Mouse (Mus musculus) heart, postnatal 25 days (tissue): ENCODE measurements around the gene Rab5a. TPM values are rescaled to one million over a fixed set of nuclear protein-coding genes. Genes with fewer than 3 reads are reported as not detected.
"Not testable (repeated sequence)": the region's sequence is repeated elsewhere in the genome, so short reads cannot be mapped to it uniquely, and the experiment has no call there.

Experiments
- DNase-seq: peaks from one replicate; pipeline ENCODE4 v3.0.0; 2022; ENCODE audit warnings: low spot score
- intact Hi-C: fragments of 180-260 bp; cut with DNase I; formaldehyde crosslinking; loops from one replicate; pipeline ENCODE4 v1.15.1; 2025
- total RNA-seq, 2 experiments: library from RNA; stranded (reverse); gene quantifications; 2 replicates each; pipeline ENCODE4 v1.2.3; 2021

Gene Rab5a
- total RNA-seq, 2 experiments from 2014 or later: 50.7 to 55.2 TPM

DNA sequence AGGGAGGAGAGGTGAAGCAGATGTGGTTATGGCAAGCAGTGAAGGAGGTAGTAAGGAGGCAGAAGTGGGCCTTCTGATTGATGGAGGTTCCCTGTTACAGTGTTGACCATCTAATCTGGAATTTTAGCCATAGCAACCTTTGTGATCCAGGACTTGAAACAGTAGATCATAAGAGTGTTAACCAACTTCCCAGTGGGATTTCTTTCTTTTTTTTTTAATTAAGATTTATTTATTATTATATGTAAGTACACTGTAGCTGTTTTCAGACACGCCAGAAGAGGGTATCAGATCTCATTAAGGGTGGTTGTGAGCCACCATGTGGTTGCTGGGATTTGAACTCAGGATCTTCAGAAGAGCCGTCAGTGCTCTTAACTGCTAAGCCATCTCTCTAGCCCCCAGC, 60.3 kb downstream of the Rab5a start, which contains the start of gene Pp2d1:
TSS of gene Pp2d1 (minus strand) at position 101 of the 400 bp plus-strand sequence.
- DNase-seq, intact Hi-C loops: not testable (repeated sequence)

DNA sequence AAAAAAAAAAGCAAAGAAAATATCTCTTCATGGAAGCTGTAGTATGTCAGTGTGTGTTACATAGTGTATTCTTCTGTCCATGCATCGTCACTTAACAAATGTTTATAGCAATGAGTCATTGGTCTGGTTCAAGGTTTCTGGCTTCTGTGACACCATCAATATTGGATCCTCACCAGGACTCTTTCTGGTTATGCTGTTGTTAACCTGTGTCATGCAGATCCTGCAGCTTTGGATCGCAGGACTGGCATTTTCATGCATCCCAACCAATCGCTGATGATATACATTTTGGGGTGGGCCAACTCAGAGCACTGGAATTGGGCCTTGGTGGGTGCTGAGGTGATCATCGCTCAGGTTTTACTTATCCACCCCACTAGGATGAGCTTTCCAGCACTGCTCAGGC, 63.5 kb downstream of the Rab5a start:
- intact Hi-C loops: no loop called here
- DNase-seq: no peak

DNA sequence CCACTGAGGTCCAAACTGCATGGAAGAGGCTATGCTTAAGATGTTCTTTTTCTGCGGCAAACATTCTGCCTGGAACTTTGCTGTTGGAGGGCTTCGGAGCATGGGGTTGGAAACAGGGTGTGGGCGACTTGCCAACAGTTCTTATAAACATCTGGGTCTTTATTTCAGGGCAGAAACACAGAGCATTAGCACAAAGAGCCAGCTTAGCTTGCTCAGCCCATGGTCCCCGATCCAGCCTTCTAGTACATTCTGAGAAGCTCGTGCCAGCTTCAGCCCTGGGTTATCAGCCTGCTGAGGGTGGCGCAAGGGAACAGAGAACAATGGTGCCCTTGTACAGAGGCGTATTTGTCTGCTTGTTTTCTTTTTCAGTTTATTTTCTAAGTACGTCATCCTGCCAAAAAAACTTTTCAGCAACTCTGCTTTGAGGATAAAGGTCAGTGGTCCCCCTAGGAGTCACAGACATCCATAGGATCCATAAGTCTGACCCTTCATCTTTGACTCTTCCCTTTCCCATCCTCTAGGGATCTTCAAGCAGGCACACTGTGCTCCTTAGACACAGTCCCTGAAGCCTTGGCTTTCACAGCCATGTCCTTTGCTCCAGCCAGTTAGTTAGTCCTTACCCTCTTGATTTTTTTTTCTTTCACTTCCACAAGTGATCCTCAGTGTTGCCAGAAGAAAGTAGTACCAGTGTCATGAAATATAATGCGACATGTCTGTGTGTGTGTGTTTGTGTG, 64.7 kb downstream of the Rab5a start:
- intact Hi-C loops: no loop called here
- peak; percentile 19 for DNase-seq

DNA sequence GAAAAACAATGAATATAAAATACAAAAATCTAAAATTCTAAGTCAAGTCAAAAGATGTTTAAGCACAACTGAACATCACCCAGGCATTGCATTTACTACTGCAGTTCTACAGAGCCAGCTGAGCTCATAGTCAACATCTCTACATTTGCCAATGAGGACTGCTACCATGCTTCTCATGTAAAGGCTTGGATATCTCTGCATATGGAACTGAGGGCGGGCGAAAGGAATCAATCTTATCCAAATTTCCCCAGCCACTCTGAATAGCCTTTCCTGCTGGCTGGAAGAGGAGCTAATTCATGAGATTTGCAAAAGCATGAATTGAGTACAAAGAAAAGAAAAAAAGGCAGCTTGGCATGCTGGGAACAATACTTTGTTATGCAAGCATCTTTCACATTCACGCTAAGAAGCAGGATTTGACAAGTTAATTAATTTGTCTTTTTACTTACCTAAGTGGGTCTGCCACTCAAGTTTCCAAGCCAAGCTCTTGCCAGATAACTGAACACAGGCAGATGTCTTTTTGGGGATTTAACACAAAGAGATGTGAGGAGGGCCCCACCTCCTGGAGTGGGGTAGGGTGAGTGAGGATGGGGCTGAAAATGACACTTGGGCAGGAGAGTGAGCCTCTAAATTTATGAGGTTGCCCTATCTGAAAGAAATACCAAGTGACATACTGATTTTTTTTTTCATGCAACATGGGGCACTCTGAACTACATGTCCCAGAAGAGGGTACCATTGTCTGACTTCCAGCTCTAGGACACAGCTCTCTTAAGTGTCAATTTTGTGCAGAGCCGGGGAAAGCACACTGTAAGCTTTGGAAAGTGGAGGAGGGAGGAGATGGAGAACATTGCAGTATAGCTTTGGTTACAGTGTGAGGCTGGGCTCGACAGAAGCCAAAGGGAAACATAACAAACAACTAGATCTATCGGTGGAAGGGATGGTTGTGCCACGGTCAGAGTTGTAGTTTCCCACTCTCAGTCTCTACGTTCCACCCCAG, 72.6 kb downstream of the Rab5a start:
- no peak for DNase-seq
- intact Hi-C loops: no loop called here

DNA sequence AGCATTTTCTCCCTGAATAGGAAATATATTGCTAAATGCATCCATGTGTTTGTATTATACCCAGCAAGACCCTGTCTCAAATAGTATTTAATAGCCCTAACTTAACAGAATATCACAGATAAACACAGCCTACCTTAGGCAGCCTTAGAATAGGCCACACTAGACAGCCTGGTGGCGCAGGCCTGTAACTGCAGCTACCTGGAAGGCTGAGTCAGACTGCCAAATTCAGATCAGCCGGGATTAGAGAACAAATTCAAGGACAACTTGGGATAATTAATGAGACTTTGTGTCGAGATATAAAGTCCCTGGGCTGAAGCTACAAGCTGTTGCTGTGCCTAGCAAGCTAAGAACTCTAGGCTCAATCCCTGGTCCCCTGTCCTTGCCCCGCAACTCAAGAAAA, 75.1 kb downstream of the Rab5a start:
- DNase-seq: no peak
- intact Hi-C loops: no loop called here

DNA sequence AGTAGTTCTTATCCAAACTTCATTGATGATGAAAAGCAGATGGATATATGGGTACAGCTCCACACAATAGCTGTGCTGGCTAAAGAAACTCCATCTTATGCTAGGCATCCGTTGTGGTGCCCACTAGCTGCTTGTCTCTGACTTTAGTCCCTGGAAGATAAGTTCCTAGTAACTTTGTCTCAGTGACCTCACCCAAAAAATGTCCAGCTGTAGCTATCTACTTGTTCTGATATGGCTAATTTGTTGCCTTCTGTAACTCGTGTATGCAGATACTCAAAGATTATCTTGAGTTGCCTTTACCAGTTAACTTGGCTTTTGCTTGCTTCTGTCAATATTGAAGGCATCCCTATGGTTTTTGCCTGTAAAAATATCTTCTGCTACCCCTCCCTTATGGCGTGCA, 75.8 kb downstream of the Rab5a start:
- DNase-seq: no peak
- intact Hi-C loops: no loop called here

Other genes with a start within 250 kb of the Rab5a start
- under 1 TPM; 0.06 to 0.10 TPM for gene Efhb, start 15.9 kb upstream of the Rab5a start, total RNA-seq
- not detected for gene Pp2d1, start 60.2 kb downstream of the Rab5a start, total RNA-seq
- gene Kat2b, start 87.6 kb downstream of the Rab5a start, total RNA-seq: 10 to 100 TPM; 85.6 TPM
- under 1 TPM; 0.31 TPM for gene Sgo1, start 210.1 kb downstream of the Rab5a start, total RNA-seq